Mouse (Mus musculus): ENCODE results near the gene Klc3. TPM values are rescaled to one million over a fixed set of nuclear protein-coding genes. Genes with fewer than 3 reads are reported as not detected.

The Klc3 gene
- polyA plus RNA-seq, 1 experiment: 1.5 TPM

- DNase-seq (ENCODE audit: low read depth): no peak
- TF ChIP-seq POLR2A (IDR thresholded peaks at IDR 0.05; ENCODE audit: borderline replicate concordance, extremely low read depth, insufficient read depth, insufficient read length, poor library complexity, severe bottlenecking) (no peak), CTCF (IDR thresholded peaks at IDR 0.05; ENCODE audit: borderline replicate concordance, extremely low read depth, insufficient read depth, insufficient read length) (no peak)
Measured at GRCm38 (mm10) chr7:19409753-19410152, 5.8 kb upstream of the Klc3 start.

- DNase-seq (ENCODE audit: low read depth): peak; percentile 78
- TF ChIP-seq POLR2A (IDR thresholded peaks at IDR 0.05; ENCODE audit: borderline replicate concordance, extremely low read depth, insufficient read depth, insufficient read length, poor library complexity, severe bottlenecking): no peak
- peak; percentile 100 for TF ChIP-seq CTCF (IDR thresholded peaks at IDR 0.05; ENCODE audit: borderline replicate concordance, extremely low read depth, insufficient read depth, insufficient read length)
Measured at GRCm38 (mm10) chr7:19405417-19405816, 1.5 kb upstream of the Klc3 start.

DNA sequence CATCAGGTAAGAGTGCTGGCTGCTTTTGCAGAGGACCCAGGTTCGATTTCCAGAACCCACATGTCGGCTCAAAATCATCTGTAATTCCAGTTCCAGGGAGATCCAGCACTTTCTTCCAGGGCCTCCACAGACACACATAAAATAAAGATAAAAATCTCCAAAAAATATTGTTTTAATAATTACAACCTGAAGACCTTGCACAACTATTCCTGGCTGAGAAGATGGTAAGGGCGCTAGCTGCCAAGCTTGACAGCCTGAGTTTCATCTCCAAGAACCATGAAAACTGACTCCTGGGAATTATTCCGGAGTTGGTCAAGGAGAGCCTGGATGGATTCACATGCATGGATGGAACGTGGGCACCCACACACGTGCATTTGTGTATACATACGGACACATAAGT is 572 bp upstream of the Klc3 start, which contains the start of gene Ckm:
TSS of gene Ckm (plus strand) at position 301 of the 400 bp plus-strand sequence.
- no peak for DNase-seq (ENCODE audit: low read depth)
- TF ChIP-seq POLR2A (IDR thresholded peaks at IDR 0.05; ENCODE audit: borderline replicate concordance, extremely low read depth, insufficient read depth, insufficient read length, poor library complexity, severe bottlenecking): no peak
- no peak for TF ChIP-seq CTCF (IDR thresholded peaks at IDR 0.05; ENCODE audit: borderline replicate concordance, extremely low read depth, insufficient read depth, insufficient read length)

- no peak for DNase-seq (ENCODE audit: low read depth)
- TF ChIP-seq POLR2A (IDR thresholded peaks at IDR 0.05; ENCODE audit: borderline replicate concordance, extremely low read depth, insufficient read depth, insufficient read length, poor library complexity, severe bottlenecking) (no peak), CTCF (IDR thresholded peaks at IDR 0.05; ENCODE audit: borderline replicate concordance, extremely low read depth, insufficient read depth, insufficient read length) (no peak)
Measured at GRCm38 (mm10) chr7:19402535-19403112, 1.3 kb downstream of the Klc3 start.

DNA sequence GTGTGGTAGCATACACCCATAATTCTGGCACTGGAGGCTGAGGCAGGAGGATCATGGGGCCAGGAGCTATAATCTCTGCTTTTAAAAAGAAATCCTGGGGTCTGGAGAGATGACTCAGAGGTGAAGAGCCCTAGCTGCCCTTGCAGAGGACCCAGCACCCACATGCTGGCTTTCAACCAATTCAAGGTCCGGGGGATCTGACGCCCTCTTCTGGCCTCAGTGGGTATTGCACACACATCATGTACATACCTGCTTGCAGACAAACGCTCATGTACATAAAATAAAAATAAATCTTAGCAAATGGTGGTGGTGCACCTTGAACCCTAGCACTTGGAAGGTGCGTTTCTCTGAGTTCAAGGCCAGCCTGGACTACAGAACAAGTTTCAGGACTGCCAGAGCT is 3.0 kb downstream of the Klc3 start:
- no peak for DNase-seq (ENCODE audit: low read depth)
- TF ChIP-seq CTCF (IDR thresholded peaks at IDR 0.05; ENCODE audit: borderline replicate concordance, extremely low read depth, insufficient read depth, insufficient read length) (peak; percentile 44), POLR2A (IDR thresholded peaks at IDR 0.05; ENCODE audit: borderline replicate concordance, extremely low read depth, insufficient read depth, insufficient read length, poor library complexity, severe bottlenecking) (no peak)

GRCm38 (mm10) chr7:19399496-19400280 is 4.2 kb downstream of the Klc3 start:
- DNase-seq (ENCODE audit: low read depth): peak; percentile 47
- TF ChIP-seq CTCF (IDR thresholded peaks at IDR 0.05; ENCODE audit: borderline replicate concordance, extremely low read depth, insufficient read depth, insufficient read length) (no peak), POLR2A (IDR thresholded peaks at IDR 0.05; ENCODE audit: borderline replicate concordance, extremely low read depth, insufficient read depth, insufficient read length, poor library complexity, severe bottlenecking) (no peak)

- DNase-seq (ENCODE audit: low read depth): no peak
- no peak for TF ChIP-seq CTCF (IDR thresholded peaks at IDR 0.05; ENCODE audit: borderline replicate concordance, extremely low read depth, insufficient read depth, insufficient read length)
- TF ChIP-seq POLR2A (IDR thresholded peaks at IDR 0.05; ENCODE audit: borderline replicate concordance, extremely low read depth, insufficient read depth, insufficient read length, poor library complexity, severe bottlenecking): no peak
Measured at GRCm38 (mm10) chr7:19394484-19394883, 9.4 kb downstream of the Klc3 start.

- TF ChIP-seq CTCF (IDR thresholded peaks at IDR 0.05; ENCODE audit: borderline replicate concordance, extremely low read depth, insufficient read depth, insufficient read length): no peak
- TF ChIP-seq POLR2A (IDR thresholded peaks at IDR 0.05; ENCODE audit: borderline replicate concordance, extremely low read depth, insufficient read depth, insufficient read length, poor library complexity, severe bottlenecking): no peak
- DNase-seq (ENCODE audit: low read depth): peak; percentile 61
Measured at GRCm38 (mm10) chr7:19388699-19389413, 15.0 kb downstream of the Klc3 start.

GRCm38 (mm10) chr7:19383708-19384107 is 20.2 kb downstream of the Klc3 start:
- no peak for TF ChIP-seq CTCF (IDR thresholded peaks at IDR 0.05; ENCODE audit: borderline replicate concordance, extremely low read depth, insufficient read depth, insufficient read length)
- no peak for TF ChIP-seq POLR2A (IDR thresholded peaks at IDR 0.05; ENCODE audit: borderline replicate concordance, extremely low read depth, insufficient read depth, insufficient read length, poor library complexity, severe bottlenecking)
- DNase-seq (ENCODE audit: low read depth): no peak

DNA sequence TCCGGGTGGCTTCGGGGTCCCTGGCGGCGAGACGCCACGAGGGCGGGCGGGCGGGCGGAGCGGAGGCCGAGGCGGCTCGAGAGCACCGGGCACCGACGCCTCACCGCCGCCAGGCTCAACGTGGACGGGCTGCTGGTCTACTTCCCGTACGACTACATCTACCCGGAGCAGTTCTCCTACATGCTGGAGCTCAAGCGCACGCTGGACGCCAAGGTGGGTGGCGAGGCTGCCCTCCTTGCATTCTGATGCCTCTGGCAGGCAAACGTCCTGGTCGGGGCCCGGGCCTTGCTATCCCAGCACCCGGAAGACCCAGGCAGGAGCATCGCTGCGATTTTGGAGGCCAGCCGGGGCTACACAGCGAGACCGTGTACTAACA is 21.8 kb downstream of the Klc3 start:
- DNase-seq (ENCODE audit: low read depth): peak; percentile 29
- no peak for TF ChIP-seq POLR2A (IDR thresholded peaks at IDR 0.05; ENCODE audit: borderline replicate concordance, extremely low read depth, insufficient read depth, insufficient read length, poor library complexity, severe bottlenecking)

DNA sequence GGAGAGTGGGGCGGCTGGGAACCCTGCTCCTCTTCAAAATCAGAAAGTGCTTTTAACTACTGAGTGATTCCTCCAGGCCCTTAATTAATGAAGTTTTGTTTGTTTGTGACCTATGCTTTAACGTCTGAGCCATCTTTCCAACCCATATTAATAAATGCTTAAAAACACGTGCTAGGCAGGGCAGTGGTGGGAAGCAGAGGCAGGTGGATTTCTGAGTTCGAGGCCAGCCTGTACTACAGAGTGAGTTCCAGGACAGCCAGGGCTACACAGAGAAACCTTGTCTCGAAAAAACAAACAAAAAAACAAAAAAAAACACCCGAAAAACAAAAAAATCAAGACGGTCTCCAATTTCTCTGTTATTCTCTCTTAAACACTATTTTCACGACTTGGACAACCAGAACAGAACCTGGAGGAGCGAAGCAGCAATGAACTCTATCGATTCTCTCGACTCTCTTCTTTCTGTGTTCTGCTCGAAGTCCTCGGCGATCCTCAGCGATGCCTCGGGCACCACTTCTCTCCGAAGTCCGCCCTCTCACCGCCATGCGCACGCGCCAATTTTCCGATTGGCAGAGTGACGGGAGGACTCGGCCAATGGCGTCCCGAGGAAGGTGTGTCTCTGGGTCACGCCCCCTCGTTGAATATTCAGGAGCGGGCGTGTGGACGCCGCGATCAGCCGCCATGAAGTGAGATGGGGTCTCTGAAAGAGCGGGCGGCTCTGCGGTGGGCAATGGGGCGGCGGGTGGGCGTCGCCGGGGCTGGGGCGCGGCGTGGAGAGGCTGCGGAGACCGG is 22.3 kb downstream of the Klc3 start, which contains the start of gene Ercc2:
TSS of gene Ercc2 (plus strand) at position 634 of the 789 bp plus-strand sequence.
- peak; percentile 47; the same call in 1 of the 2 replicates for TF ChIP-seq POLR2A (IDR thresholded peaks at IDR 0.05; ENCODE audit: borderline replicate concordance, extremely low read depth, insufficient read depth, insufficient read length, poor library complexity, severe bottlenecking)
- no peak for TF ChIP-seq CTCF (IDR thresholded peaks at IDR 0.05; ENCODE audit: borderline replicate concordance, extremely low read depth, insufficient read depth, insufficient read length)

More for the DNA sequence above, 22.3 kb downstream of the Klc3 start, which contains the start of gene Ercc2:
- DNase-seq (ENCODE audit: low read depth): peak; percentile 100
